Comparison of ENCODE assay signal across 21 mouse cellular contexts in the genomic region with DNA sequence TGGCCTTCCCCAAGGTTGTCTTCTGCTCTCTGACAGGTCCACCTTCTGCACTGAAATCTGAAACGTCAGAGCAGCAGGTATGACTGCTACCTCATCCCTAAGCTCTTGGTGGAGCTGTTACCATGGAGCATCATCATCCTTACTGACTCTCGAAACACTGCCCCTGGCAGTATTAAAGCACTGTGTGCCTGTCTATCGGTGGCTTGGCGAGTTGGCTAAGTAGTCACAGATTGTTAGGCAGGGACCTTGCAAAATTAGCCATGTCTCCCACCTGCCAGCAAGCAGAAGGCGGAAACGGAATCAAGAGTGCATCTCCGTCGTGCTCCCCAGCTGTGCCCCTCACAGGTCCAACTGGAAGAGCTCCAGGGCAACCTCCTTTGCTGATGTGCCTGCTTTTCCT. TPM values are rescaled to one million over a fixed set of nuclear protein-coding genes. Genes with fewer than 3 reads are reported as not detected.
DNase-seq lines count a peak whose midpoint lies in the region; ATAC-seq and TF ChIP-seq lines count a peak whose summit lies in the region.
"Had no signal": no experiment of that assay in that cellular context is flagged by ENCODE, and none has a peak within 500 bp of the region (broad histone marks: within the 10 kb centered on the region; RNA-seq: fewer than 3 reads in every experiment).

No protein-coding gene starts in this region.

- TF ChIP-seq POLR2A in cortical plate, adult 2 months (IDR thresholded peaks at IDR 0.05; ENCODE audit: extremely low read depth, insufficient read depth, low read length) = no peak

- H3K9ac ChIP-seq in hindbrain, postnatal 0 days (replicated peaks; ENCODE audit: low read length) = no peak overlapping the region
- H3K9ac ChIP-seq in lung, embryonic 15.5 days = no peak overlapping the region
- H3K9ac ChIP-seq in intestine, embryonic 15.5 days = no peak overlapping the region
- H3K9ac ChIP-seq: heart, embryonic 15.5 days; hindbrain, embryonic 13.5 days; liver, embryonic 13.5 days had no signal

- peak; percentile 69 for TF ChIP-seq CTCF in hindbrain, postnatal 0 days (IDR thresholded peaks at IDR 0.05; ENCODE audit: low read depth)
- TF ChIP-seq CTCF in cortical plate, adult 2 months (IDR thresholded peaks at IDR 0.05; ENCODE audit: extremely low read depth, insufficient read depth, low read length) = peak; percentile 36; the same call in 1 of the 2 replicates

- H3K4me2 ChIP-seq in hindbrain, postnatal 0 days (ENCODE audit: low read depth, low read length) = no peak overlapping the region
- H3K4me2 ChIP-seq in lung, embryonic 15.5 days = peak overlapping the region; percentile 41
- H3K4me2 ChIP-seq in intestine, embryonic 15.5 days (replicated peaks) = peak overlapping the region; percentile 43
- H3K4me2 ChIP-seq: heart, embryonic 15.5 days; hindbrain, embryonic 13.5 days; liver, embryonic 13.5 days had no signal

- no peak overlapping the region for H3K4me3 ChIP-seq in hindbrain, postnatal 0 days (ENCODE audit: low read length)
- H3K4me3 ChIP-seq in hindbrain, embryonic 10.5 days = no peak overlapping the region
- H3K4me3 ChIP-seq in lung, embryonic 15.5 days = no peak overlapping the region; the same call in 1 of the 2 replicates
- H3K4me3 ChIP-seq in cortical plate, adult 2 months (ENCODE audit: insufficient read depth, low read length) = no peak overlapping the region
- H3K4me3 ChIP-seq in intestine, embryonic 15.5 days (replicated peaks) = no peak overlapping the region
- H3K4me3 ChIP-seq: forebrain, embryonic 10.5 days; heart, embryonic 15.5 days; hindbrain, embryonic 13.5 days; liver, embryonic 13.5 days had no signal

- no peaks in the 10 kb centered on the region for H3K9me3 ChIP-seq in hindbrain, postnatal 0 days (ENCODE audit: low read length)
- no peaks in the 10 kb centered on the region for H3K9me3 ChIP-seq in hindbrain, embryonic 10.5 days
- no peaks in the 10 kb centered on the region for H3K9me3 ChIP-seq in lung, embryonic 15.5 days
- no peaks in the 10 kb centered on the region for H3K9me3 ChIP-seq in intestine, embryonic 15.5 days
- H3K9me3 ChIP-seq: forebrain, embryonic 10.5 days; heart, embryonic 15.5 days; hindbrain, embryonic 13.5 days; liver, embryonic 13.5 days had no signal

- H3K36me3 ChIP-seq in hindbrain, postnatal 0 days (ENCODE audit: insufficient read depth, low read length) = no peaks in the 10 kb centered on the region
- H3K36me3 ChIP-seq in hindbrain, embryonic 10.5 days = no peaks in the 10 kb centered on the region
- H3K36me3 ChIP-seq in lung, embryonic 15.5 days = no peaks in the 10 kb centered on the region
- no peaks in the 10 kb centered on the region for H3K36me3 ChIP-seq in intestine, embryonic 15.5 days
- H3K36me3 ChIP-seq: forebrain, embryonic 10.5 days; G1E; heart, embryonic 15.5 days; hindbrain, embryonic 13.5 days; liver, embryonic 13.5 days had no signal

- 0 out of 2 replicates have a peak, but pooled peaks have one; percentile 59 for ATAC-seq in hindbrain, postnatal 0 days
- no peak for ATAC-seq in lung, embryonic 15.5 days (ENCODE audit: borderline replicate concordance, extremely low read depth, low FRiP score, low TSS enrichment)
- peak; percentile 50 for ATAC-seq in intestine, embryonic 15.5 days

- WGBS in hindbrain, postnatal 0 days = 30% methylated on average over 8 of the region's 8 CpGs
- 78% methylated on average over 8 of the region's 8 CpGs for WGBS in hindbrain, embryonic 10.5 days
- WGBS in lung, embryonic 15.5 days = 64% methylated on average over 8 of the region's 8 CpGs
- WGBS in intestine, embryonic 15.5 days = 66% methylated on average over 8 of the region's 8 CpGs

- peak; percentile 61 for DNase-seq in hindbrain, postnatal 0 days (ENCODE audit: low spot score)
- no peak for DNase-seq in hindbrain, embryonic 10.5 days (ENCODE audit: low spot score)
- no peak for DNase-seq in lung, postnatal 36 days
- no peak for DNase-seq in natural killer cell, adult 2 months (ENCODE audit: low spot score in 2 of 2)
- no peak for DNase-seq in heart, adult 8-10 months (ENCODE audit: low spot score)
- DNase-seq: adrenal gland, adult 8-10 months; cerebellum, adult 9-11 months; kidney, adult 8-10 months; liver, embryonic 13.5 days; thymus, postnatal 4 days had no signal

- no peaks in the 10 kb centered on the region for H3K27me3 ChIP-seq in hindbrain, postnatal 0 days (ENCODE audit: insufficient read depth, low read length)
- no peaks in the 10 kb centered on the region for H3K27me3 ChIP-seq in hindbrain, embryonic 10.5 days (ENCODE audit: insufficient read depth, poor library complexity, severe bottlenecking)
- H3K27me3 ChIP-seq in lung, embryonic 15.5 days = no peaks in the 10 kb centered on the region
- no peaks in the 10 kb centered on the region for H3K27me3 ChIP-seq in intestine, embryonic 15.5 days (replicated peaks)
- H3K27me3 ChIP-seq: heart, embryonic 15.5 days; hindbrain, embryonic 13.5 days; liver, embryonic 13.5 days had no signal

- no peaks in the 10 kb centered on the region for H3K4me1 ChIP-seq in hindbrain, postnatal 0 days (ENCODE audit: insufficient read depth, low read length)
- no peaks in the 10 kb centered on the region for H3K4me1 ChIP-seq in hindbrain, embryonic 10.5 days (replicated peaks)
- peaks cover 3% of the 10 kb centered on the region; the same call in 1 of the 2 replicates for H3K4me1 ChIP-seq in lung, embryonic 15.5 days
- no peaks in the 10 kb centered on the region for H3K4me1 ChIP-seq in cortical plate, adult 2 months (ENCODE audit: control insufficient read depth, insufficient read depth, low read length)
- H3K4me1 ChIP-seq in intestine, embryonic 15.5 days (replicated peaks) = no peaks in the 10 kb centered on the region
- H3K4me1 ChIP-seq: forebrain, embryonic 10.5 days; hindbrain, embryonic 13.5 days; liver, embryonic 13.5 days had no signal

- H3K27ac ChIP-seq in hindbrain, postnatal 0 days = no peak overlapping the region
- H3K27ac ChIP-seq in hindbrain, embryonic 10.5 days = no peak overlapping the region
- H3K27ac ChIP-seq in lung, embryonic 15.5 days = peak overlapping the region; percentile 58; the same call in 1 of the 2 replicates
- H3K27ac ChIP-seq in cortical plate, adult 2 months (ENCODE audit: insufficient read depth, low read length) = no peak overlapping the region
- H3K27ac ChIP-seq in intestine, embryonic 15.5 days = 0 out of 2 replicates have a peak overlapping the region, but pooled peaks have one; percentile 66
- H3K27ac ChIP-seq: forebrain, embryonic 10.5 days; heart, embryonic 15.5 days; hindbrain, embryonic 13.5 days; liver, embryonic 13.5 days had no signal

RNA-seq across cellular contexts. Expression of a gene that starts 4.6 kb away (rescaled TPM):
- 0.10 TPM in 1 of 2 replicates, not detected in the other for total RNA-seq in hindbrain, postnatal 0 days (2014; rRNA removed)
- not detected in 2 replicates for polyA plus RNA-seq in hindbrain, postnatal 0 days (2015; fragmentation: Nextera tagmentation; extraction: Ambion mirVana)
- not detected in 2 replicates for polyA plus RNA-seq in hindbrain, embryonic 10.5 days (2016; fragmentation: Nextera tagmentation; extraction: Ambion mirVana)
- polyA plus RNA-seq in lung, embryonic 15.5 days (2015; fragmentation: Nextera tagmentation; extraction: Ambion mirVana) = 0.40 and 0.60 TPM in 2 replicates
- not detected in 2 replicates for polyA plus RNA-seq in cortical plate, adult 2 months (2012; rRNA removed)
- polyA plus RNA-seq in intestine, embryonic 15.5 days (2015; fragmentation: Nextera tagmentation; extraction: Ambion mirVana) = 1.7 and 3.1 TPM in 2 replicates
- total RNA-seq in heart, adult 8-10 months (2022) = not detected
- total RNA-seq: adrenal gland, adult 8-10 months; G1E; granulocyte monocyte progenitor cell, adult 5-6 weeks; monocyte, adult 5-6 weeks had no signal
- polyA plus RNA-seq: embryonic facial prominence, embryonic 11.5 days; G1E; hindbrain, embryonic 13.5 days; liver, embryonic 13.5 days; neural tube, embryonic 14.5 days had no signal

Comparison
In these comparisons a context has a peak if more than half of its experiments do, and no peak if none do; other contexts are left out.
1. H3K27ac ChIP-seq: peak in lung, embryonic 15.5 days (single experiment) and intestine, embryonic 15.5 days (single experiment); none in hindbrain, postnatal 0 days (single experiment), hindbrain, embryonic 10.5 days (single experiment) and cortical plate, adult 2 months (single experiment).